ENCODE assay signal across 30 mouse cellular contexts in the genomic region with DNA sequence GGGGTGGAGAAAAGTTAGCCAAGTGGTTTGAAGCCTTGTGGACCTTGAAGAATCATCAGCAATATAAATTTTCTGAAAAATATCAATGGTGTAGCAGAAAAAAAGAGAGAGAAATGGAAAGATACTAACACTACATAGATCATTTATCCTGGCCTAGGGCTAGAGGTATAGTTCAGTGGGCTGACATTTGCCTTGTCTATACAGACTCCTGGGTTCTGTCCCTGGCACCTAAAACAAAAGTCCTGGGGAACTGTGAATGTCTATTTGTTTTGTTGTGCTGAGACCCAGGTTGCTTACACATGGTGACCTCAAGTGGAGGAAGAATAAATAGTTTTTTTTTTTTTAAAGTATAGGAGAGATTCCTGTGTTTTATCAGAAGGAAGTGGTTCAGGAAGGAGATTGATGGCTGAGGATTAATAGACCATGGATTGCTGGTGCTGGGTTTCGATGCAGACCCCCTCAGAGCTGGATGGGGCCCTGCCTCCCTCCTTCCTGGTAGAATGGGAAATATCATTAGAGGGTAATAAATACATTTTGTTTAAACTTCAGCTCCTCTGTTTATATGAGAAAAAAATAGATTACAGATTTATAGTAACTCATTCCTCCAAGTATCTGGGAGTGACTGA. TPM values are rescaled to one million over a fixed set of nuclear protein-coding genes. Genes with fewer than 3 reads are reported as not detected.
DNase-seq lines count a peak whose midpoint lies in the region; ATAC-seq and TF ChIP-seq lines count a peak whose summit lies in the region.
"Had no signal": no experiment of that assay in that cellular context is flagged by ENCODE, and none has a peak within 500 bp of the region (broad histone marks: within the 10 kb centered on the region; RNA-seq: fewer than 3 reads in every experiment).

No protein-coding gene starts in this region.

- H3K27me3 ChIP-seq in intestine, embryonic 16.5 days (replicated peaks; ENCODE audit: control insufficient read depth, insufficient read depth, low read length) = no peaks in the 10 kb centered on the region
- no peaks in the 10 kb centered on the region for H3K27me3 ChIP-seq in intestine, postnatal 0 days (replicated peaks; ENCODE audit: control insufficient read depth, insufficient read depth, low read length)
- H3K27me3 ChIP-seq in lung, embryonic 14.5 days (ENCODE audit: insufficient read depth, low read length) = no peaks in the 10 kb centered on the region
- no peaks in the 10 kb centered on the region for H3K27me3 ChIP-seq in limb, embryonic 10.5 days (ENCODE audit: low read depth, poor library complexity, severe bottlenecking)
- no peaks in the 10 kb centered on the region for H3K27me3 ChIP-seq in limb, embryonic 15.5 days
- H3K27me3 ChIP-seq: hindbrain, embryonic 12.5 days; limb, embryonic 13.5 days; liver, embryonic 13.5 days; midbrain, embryonic 15.5 days; Patski had no signal

- H3K27ac ChIP-seq in intestine, embryonic 16.5 days (ENCODE audit: low read length) = no peak overlapping the region
- H3K27ac ChIP-seq in intestine, postnatal 0 days (ENCODE audit: low read depth, low read length) = no peak overlapping the region
- no peak overlapping the region; the same call in 1 of the 2 replicates for H3K27ac ChIP-seq in lung, embryonic 14.5 days (ENCODE audit: low read depth)
- peak overlapping the region; percentile 36; the same call in 1 of the 2 replicates for H3K27ac ChIP-seq in limb, embryonic 10.5 days
- peak overlapping the region; percentile 59; the same call in 1 of the 2 replicates for H3K27ac ChIP-seq in limb, embryonic 15.5 days
- H3K27ac ChIP-seq: gastrocnemius, adult 2 months; hindbrain, embryonic 12.5 days; hindbrain, postnatal 0 days; limb, embryonic 13.5 days; liver, embryonic 13.5 days; midbrain, embryonic 10.5 days; midbrain, embryonic 15.5 days; stomach, postnatal 0 days had no signal

- no peaks in the 10 kb centered on the region for H3K4me1 ChIP-seq in intestine, embryonic 16.5 days (ENCODE audit: control insufficient read depth, insufficient read depth, low read length)
- H3K4me1 ChIP-seq in intestine, postnatal 0 days (replicated peaks; ENCODE audit: control insufficient read depth, insufficient read depth, low read length) = no peaks in the 10 kb centered on the region
- no peaks in the 10 kb centered on the region for H3K4me1 ChIP-seq in lung, embryonic 14.5 days (ENCODE audit: insufficient read depth)
- peaks cover 16% of the 10 kb centered on the region for H3K4me1 ChIP-seq in limb, embryonic 10.5 days
- H3K4me1 ChIP-seq in limb, embryonic 15.5 days = peaks cover 23% of the 10 kb centered on the region; the same call in 1 of the 2 replicates
- H3K4me1 ChIP-seq: hindbrain, embryonic 12.5 days; liver, embryonic 13.5 days; midbrain, embryonic 10.5 days; midbrain, embryonic 15.5 days had no signal

- 19% methylated on average over 1 of the region's 1 CpGs for WGBS in intestine, embryonic 16.5 days
- 24% methylated on average over 1 of the region's 1 CpGs for WGBS in intestine, postnatal 0 days
- WGBS in lung, embryonic 14.5 days = 12% methylated on average over 1 of the region's 1 CpGs
- WGBS in limb, embryonic 10.5 days = 21% methylated on average over 1 of the region's 1 CpGs
- WGBS in limb, embryonic 15.5 days = 21% methylated on average over 1 of the region's 1 CpGs

- DNase-seq in lung, embryonic 14.5 days = peak; percentile 74
- no peak for DNase-seq in lung, postnatal 25 days (ENCODE audit: low spot score)
- DNase-seq in limb, embryonic 10.5 days (ENCODE audit: low spot score) = no peak
- no peak for DNase-seq in spleen, postnatal 4 days (ENCODE audit: low spot score in 2 of 2)
- DNase-seq: adrenal gland, postnatal 10 days; cerebellum, adult 8-10 months; cerebellum, postnatal 25 days; gastrocnemius, adult 2 months; gastrocnemius, postnatal 36 days; heart, adult 18-20 months; heart, postnatal 36 days; kidney, adult 2 months; layer of hippocampus, adult 9-11 months; liver, embryonic 13.5 days; lung, adult 18-20 months; right cerebral cortex, postnatal 25 days; thymus, adult 18-20 months; thymus, postnatal 25 days had no signal

- H3K36me3 ChIP-seq in intestine, embryonic 16.5 days (ENCODE audit: control insufficient read depth, insufficient read depth, low read length) = no peaks in the 10 kb centered on the region
- no peaks in the 10 kb centered on the region for H3K36me3 ChIP-seq in intestine, postnatal 0 days (ENCODE audit: control insufficient read depth, insufficient read depth)
- H3K36me3 ChIP-seq in lung, embryonic 14.5 days (ENCODE audit: insufficient read depth) = no peaks in the 10 kb centered on the region
- H3K36me3 ChIP-seq in limb, embryonic 10.5 days = no peaks in the 10 kb centered on the region
- H3K36me3 ChIP-seq in limb, embryonic 15.5 days = no peaks in the 10 kb centered on the region
- H3K36me3 ChIP-seq: hindbrain, embryonic 12.5 days; limb, embryonic 13.5 days; liver, embryonic 13.5 days; midbrain, embryonic 10.5 days; midbrain, embryonic 15.5 days had no signal

- H3K9me3 ChIP-seq in intestine, embryonic 16.5 days (ENCODE audit: control insufficient read depth, low read length) = no peaks in the 10 kb centered on the region
- no peaks in the 10 kb centered on the region for H3K9me3 ChIP-seq in intestine, postnatal 0 days (ENCODE audit: control insufficient read depth)
- H3K9me3 ChIP-seq in lung, embryonic 14.5 days (ENCODE audit: low read depth, low read length) = no peaks in the 10 kb centered on the region
- H3K9me3 ChIP-seq in limb, embryonic 10.5 days (replicated peaks) = no peaks in the 10 kb centered on the region
- H3K9me3 ChIP-seq in limb, embryonic 15.5 days = no peaks in the 10 kb centered on the region
- H3K9me3 ChIP-seq: hindbrain, embryonic 12.5 days; limb, embryonic 13.5 days; liver, embryonic 13.5 days; midbrain, embryonic 15.5 days had no signal

- no peak for TF ChIP-seq CTCF in intestine, postnatal 0 days (IDR thresholded peaks at IDR 0.05; ENCODE audit: low read depth)
- no peak for TF ChIP-seq CTCF in lung, embryonic 14.5 days (IDR thresholded peaks at IDR 0.05; ENCODE audit: low read depth)

- no peak overlapping the region for H3K9ac ChIP-seq in intestine, embryonic 16.5 days (ENCODE audit: low read depth, low read length)
- H3K9ac ChIP-seq in intestine, postnatal 0 days (ENCODE audit: low read depth, low read length) = no peak overlapping the region
- no peak overlapping the region for H3K9ac ChIP-seq in lung, embryonic 14.5 days
- no peak overlapping the region for H3K9ac ChIP-seq in limb, embryonic 15.5 days
- H3K9ac ChIP-seq: hindbrain, embryonic 12.5 days; limb, embryonic 13.5 days; liver, embryonic 13.5 days; midbrain, embryonic 15.5 days had no signal

- H3K4me3 ChIP-seq in intestine, embryonic 16.5 days (ENCODE audit: low read length) = no peak overlapping the region
- H3K4me3 ChIP-seq in intestine, postnatal 0 days (ENCODE audit: low read depth, low read length) = no peak overlapping the region
- H3K4me3 ChIP-seq in lung, embryonic 14.5 days (ENCODE audit: low read depth, low read length) = no peak overlapping the region
- no peak overlapping the region for H3K4me3 ChIP-seq in limb, embryonic 10.5 days
- no peak overlapping the region for H3K4me3 ChIP-seq in limb, embryonic 15.5 days
- H3K4me3 ChIP-seq: gastrocnemius, adult 2 months; hindbrain, embryonic 12.5 days; limb, embryonic 13.5 days; liver, embryonic 13.5 days; midbrain, embryonic 10.5 days; midbrain, embryonic 15.5 days had no signal

- no peak overlapping the region for H3K4me2 ChIP-seq in intestine, embryonic 16.5 days (ENCODE audit: low read depth, low read length)
- H3K4me2 ChIP-seq in intestine, postnatal 0 days (replicated peaks; ENCODE audit: low read depth) = no peak overlapping the region
- no peak overlapping the region for H3K4me2 ChIP-seq in lung, embryonic 14.5 days
- no peak overlapping the region for H3K4me2 ChIP-seq in limb, embryonic 15.5 days
- H3K4me2 ChIP-seq: heart, embryonic 11.5 days; hindbrain, embryonic 12.5 days; limb, embryonic 13.5 days; liver, embryonic 13.5 days; midbrain, embryonic 15.5 days had no signal

- peak; percentile 36; the same call in 1 of the 2 replicates for ATAC-seq in intestine, embryonic 16.5 days
- no peak for ATAC-seq in intestine, postnatal 0 days
- peak; percentile 77 for ATAC-seq in lung, embryonic 14.5 days (ENCODE audit: insufficient read depth)
- no peak; the same call in 1 of the 2 replicates for ATAC-seq in limb, embryonic 15.5 days (ENCODE audit: insufficient number of reproducible peaks, low FRiP score, low TSS enrichment, low read depth)
- ATAC-seq: forebrain, embryonic 14.5 days; hindbrain, postnatal 0 days; midbrain, embryonic 15.5 days; Patski had no signal

RNA-seq across cellular contexts. Expression of gene Limch1, which starts 40.5 kb away (rescaled TPM):
- 7.5 and 8.5 TPM in 2 replicates for polyA plus RNA-seq in intestine, embryonic 16.5 days (2015; fragmentation: Nextera tagmentation; extraction: Ambion mirVana)
- polyA plus RNA-seq in intestine, postnatal 0 days (2015; fragmentation: Nextera tagmentation; extraction: Ambion mirVana) = 6.7 and 7.7 TPM in 2 replicates
- polyA plus RNA-seq in lung, embryonic 14.5 days (2014; fragmentation: Nextera tagmentation; extraction: Ambion mirVana) = 67.8 and 70.5 TPM in 2 replicates
- 21.8 and 28.9 TPM in 2 replicates for polyA plus RNA-seq in limb, embryonic 10.5 days (2016; fragmentation: Nextera tagmentation; extraction: Ambion mirVana)
- polyA plus RNA-seq in limb, embryonic 15.5 days (2015; fragmentation: Nextera tagmentation; extraction: Ambion mirVana) = 70.0 and 71.8 TPM in 2 replicates

Comparison
In these comparisons a context has a peak if more than half of its experiments do, and no peak if none do; other contexts are left out.
1. ATAC-seq: peak in intestine, embryonic 16.5 days (single experiment) and lung, embryonic 14.5 days (single experiment); none in intestine, postnatal 0 days (single experiment) and limb, embryonic 15.5 days (single experiment).
2. H3K27ac ChIP-seq: peak in limb, embryonic 10.5 days (single experiment) and limb, embryonic 15.5 days (single experiment); none in intestine, embryonic 16.5 days (single experiment), intestine, postnatal 0 days (single experiment) and lung, embryonic 14.5 days (single experiment).